Mouse (Mus musculus) spleen, adult 12 weeks (tissue): ENCODE results near the gene Naa11.

ENCODE experiments used
- DNase-seq: peaks from one replicate; pipeline ENCODE4 v3.0.0; 2022; ENCODE audit warnings: low spot score

The Naa11 gene

DNA sequence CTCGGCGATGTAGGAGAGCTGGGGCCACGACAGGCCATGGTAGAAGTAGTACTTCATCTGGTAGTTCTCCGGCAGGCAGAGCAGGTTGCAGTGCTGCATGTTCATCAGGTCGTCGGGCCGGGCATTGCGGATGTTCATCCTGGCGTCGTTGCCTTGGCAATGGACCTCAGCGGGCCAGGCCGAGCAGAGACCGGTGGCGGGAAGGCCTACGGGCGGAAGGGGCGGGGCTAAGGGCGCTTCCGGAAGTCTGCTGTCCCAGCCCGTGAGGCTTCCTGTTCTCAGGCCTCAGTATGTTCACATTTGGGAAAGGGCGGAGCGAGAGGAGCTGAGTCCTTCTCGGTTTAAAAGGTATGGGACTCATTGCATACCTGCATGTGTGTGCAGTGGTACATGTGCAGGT lies at the start of gene Naa11:
Gene Naa11 (minus strand): TSS at position 220 of the 400 bp plus-strand sequence.
- DNase-seq: no peak

DNA sequence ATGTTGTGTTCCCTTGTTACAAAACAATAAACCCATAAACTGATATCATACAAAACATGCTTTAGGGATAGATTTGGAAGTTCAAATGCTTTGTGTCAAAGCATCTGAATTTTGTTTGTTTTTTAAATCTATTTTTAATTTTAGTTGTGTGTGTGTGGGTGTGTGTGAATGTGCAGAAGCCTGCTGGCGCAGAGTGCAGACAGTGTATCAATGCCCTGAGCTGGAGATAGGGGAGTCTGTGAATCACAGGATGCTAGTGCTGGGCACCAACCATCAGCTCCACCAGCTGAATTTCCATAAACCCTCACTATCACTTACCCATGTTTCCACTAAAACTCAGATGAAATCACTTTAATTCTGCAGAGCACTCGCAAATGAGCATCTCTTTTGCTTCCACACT lies 40.3 kb upstream of the Naa11 start:
- no peak for DNase-seq

DNA sequence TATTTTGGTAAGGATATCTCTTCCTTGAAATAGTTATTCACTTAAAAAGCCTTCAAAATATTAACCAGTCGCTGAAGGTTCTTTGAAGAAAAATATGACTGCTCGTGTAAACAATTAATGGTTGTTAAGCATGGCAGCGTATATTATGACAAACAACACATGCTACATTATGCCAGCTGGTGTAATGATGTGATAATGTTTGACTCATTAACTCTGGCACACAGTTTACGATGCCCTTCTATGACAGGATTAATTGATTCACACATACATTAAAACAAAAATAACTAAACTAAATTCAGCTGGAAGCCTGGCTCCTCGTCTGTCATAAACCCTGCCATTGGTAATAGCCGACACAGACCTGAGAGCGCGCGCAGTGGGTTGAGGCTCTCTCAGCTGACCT lies 37.8 kb upstream of the Naa11 start:
- no peak for DNase-seq

DNA sequence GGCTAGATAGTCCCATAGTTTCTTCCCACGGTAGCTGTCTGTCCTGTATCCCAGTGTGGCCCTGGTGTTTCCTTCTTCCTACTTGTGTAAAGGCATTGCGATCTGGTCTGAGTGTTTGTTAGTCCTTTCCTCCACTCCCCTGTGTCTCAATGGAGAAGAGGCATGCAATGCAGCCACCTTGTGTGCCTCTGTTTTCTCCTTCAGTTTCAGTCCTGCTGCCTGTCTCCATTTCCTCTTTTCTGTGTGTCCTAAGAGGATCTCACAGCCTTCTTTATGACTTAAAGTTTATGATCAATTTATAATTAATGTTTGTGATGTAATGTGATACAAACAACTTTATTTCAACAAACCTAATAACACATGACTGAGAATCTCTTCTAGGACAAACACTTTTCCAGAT lies 29.5 kb upstream of the Naa11 start:
- no peak for DNase-seq

DNA sequence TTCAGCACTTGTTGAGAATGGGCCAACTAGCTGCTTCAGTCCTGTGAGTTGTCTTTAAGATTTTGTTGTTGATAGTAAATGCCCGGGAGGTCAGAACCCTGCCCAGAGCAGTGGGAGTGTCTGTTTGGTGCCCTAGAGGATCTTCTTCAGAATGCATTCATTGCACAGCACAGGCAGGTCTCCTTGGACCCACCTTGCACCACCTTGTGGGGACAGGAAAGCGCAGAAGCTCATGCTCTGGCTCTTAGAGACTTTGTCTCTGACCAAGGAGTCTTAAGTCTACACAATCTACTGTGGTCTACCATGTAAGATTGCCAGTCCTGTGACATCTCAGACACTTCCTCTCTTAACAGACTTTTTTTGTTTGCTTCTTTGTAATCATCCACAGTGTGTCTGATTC lies 25.0 kb upstream of the Naa11 start:
- DNase-seq: no peak

DNA sequence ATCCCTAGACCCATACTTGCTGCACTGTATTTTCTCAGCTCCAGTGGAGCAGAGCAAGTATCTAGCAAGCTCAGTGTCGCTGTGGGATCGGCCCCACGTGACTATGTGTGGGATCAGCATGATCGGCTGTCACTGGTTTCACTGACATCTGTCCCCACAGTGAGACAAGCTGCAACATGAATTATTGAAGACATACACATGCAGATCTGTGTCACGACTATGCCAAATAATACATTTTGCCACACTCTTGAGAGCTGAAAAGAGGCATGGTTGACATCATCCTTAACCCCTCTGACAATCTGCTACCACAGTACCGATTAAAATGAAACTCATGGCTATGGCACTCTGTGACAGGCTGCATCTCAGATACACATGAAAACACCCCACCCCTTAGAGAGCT lies 23.7 kb upstream of the Naa11 start:
- DNase-seq: no peak

DNA sequence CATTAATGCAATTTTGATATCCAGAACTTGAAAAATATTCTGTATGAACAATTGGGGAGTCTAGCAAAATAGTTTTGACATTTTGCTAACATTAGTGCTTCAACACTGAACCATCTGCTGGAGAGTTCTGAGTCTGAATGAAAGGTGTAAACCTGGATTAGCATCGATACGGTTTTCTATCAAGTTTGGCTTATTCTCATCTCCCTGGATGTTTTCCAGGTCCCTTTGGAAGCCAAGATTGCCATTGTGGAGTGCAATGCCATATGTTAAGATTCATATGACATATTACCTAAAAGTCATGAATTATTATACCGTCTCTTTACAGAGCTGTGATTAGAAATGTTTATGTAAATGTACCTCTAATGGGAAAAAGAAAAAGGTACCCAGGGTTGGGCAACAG lies 21.5 kb upstream of the Naa11 start:
- DNase-seq: no peak

DNA sequence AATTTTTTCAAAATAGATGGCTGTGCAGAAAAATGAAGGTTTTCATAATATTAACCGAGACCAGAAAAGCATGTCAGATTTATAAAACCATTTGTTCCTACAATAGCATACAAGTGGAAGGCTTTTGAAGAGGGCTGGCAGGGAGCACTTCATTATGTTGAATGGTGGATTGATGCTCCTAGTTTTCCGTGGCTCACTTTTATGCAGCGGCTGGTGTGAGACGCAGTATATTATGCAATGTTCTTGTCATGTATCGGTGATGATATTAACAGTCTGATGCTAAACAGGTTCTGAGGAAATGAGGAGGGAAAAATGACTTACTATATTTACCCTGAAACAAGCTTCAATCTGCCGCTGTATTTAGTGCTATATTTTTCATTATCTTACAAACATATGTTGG lies 18.0 kb upstream of the Naa11 start:
- DNase-seq: no peak

DNA sequence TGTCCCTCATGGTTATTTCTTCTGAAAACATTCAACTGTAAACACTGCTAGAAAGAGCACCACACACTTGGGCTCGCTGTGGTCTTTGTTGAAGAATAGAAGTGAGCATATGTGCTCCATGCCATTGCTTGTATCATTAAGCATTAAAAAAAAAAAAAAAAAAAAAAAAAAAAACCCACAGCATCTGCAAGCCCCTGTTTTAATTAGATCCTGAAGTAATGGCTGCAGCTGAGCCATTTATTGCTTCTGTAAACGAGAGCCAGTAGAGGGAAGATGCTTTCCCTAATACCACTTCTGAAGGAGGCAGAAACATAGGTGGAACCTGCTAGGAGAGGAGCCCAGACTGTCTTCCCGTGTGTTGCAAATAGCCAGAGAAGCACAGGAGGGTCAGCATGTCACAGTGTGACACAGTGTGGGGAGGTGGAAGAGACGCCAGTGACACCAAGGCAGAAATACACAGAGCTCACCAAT lies 17.1 kb upstream of the Naa11 start:
- no peak for DNase-seq

DNA sequence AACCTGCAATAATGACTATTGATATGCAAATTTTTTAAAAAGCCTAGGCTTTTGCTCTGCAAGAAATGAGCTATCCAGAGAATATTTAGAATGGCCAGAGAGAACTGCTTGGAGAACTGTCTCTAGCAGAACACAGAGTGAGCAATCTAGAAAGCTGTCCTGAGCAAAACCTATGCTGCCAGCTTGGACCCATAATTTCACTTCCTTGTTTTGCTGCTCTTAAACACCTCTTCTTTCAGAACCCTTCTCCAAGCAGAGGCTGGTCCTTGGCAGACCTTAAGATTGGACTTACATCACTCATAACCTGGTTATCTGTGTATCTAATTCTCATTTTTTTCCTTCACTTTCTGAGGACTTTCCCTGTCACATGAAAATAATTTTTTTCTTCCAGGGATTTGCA lies 8.9 kb upstream of the Naa11 start:
- DNase-seq: no peak

DNA sequence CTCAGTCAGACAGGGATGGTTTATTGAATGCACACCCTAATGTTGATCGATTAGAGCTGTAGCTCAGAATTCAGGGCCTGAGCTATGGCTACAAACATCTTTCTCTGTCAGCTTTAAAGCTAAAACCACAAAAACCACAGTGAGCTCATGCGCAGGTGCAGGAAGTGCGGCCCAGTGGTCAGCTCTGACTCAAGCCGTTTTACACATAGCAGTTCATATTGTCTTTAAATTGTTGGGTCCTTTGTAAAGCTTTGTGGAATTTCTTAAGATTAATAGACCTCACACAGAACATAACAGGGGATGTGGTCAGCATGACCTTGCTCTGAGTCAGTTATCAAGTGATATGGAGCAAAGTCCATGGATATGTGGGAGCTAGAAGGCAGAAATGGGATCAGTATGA lies 5.4 kb upstream of the Naa11 start:
- DNase-seq: no peak

DNA sequence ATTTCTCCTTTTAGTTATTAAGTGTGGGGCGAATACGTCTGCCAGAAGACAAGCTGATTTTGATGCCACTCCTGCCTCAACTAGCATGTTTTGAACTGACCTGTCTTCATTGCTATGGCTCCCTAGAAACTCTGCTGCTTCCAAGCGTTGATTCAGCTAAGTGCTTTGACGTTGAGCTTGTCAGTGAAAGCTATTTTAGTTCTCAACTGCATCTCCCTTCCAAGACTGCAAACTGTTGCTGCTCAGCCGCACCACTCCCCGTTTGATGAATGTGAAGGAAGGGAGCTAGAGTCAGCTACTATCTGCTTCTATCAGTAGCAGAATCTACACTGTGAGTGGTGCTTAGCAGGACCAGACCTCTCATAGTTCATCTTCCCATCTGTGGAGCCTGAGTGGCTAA lies 4.6 kb downstream of the Naa11 start:
- no peak for DNase-seq

DNA sequence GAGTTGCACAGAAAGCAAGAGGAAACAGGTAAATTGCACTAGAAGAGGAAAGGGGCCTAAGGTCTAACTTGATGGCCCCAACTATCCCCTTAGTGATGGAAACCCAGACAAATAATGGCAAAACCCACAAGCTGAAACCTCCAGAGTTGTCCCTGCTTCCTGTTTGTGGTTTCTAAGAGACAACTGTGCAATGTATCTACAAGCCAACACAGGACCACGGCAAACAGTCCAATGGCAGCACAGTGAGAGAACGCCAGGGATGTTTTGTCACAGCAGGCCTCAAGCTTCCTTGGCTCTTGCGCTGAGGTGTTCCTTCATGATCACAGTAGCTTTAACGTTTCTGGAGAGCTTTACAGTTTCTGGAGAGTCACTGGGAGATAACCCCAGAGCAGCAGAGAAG lies 7.8 kb downstream of the Naa11 start:
- no peak for DNase-seq

DNA sequence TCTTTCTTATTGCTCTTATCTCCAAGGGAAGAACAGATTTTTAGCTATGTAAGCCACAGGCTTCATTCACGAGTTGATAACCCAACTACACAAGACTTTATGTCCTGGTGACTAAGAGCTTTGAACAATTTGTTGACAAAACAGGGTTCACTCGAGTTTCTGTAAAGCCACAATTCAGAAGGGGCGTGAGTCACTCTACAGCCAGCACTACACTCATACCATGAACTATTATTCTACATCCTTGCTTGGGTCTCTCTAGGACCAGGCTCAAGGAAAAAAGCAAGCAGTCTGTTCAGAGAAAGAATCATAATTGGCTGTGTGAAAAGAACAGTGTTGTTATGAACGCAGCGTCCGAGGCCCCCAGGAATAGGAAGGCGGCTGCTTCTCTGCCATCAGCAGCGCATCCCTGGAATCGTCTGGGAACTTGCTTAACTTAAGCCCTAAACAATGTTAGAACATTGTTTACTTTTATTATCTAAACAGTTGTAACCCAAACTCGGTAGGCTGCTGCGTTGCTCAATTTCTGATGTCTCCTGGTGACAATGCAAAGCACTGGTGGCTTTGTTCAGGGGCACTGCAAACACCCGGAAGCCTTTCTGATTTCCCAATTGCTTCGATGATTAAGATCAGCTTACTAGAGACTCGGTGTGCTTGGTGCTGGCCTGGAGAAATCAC lies 9.5 kb downstream of the Naa11 start:
- DNase-seq: no peak

DNA sequence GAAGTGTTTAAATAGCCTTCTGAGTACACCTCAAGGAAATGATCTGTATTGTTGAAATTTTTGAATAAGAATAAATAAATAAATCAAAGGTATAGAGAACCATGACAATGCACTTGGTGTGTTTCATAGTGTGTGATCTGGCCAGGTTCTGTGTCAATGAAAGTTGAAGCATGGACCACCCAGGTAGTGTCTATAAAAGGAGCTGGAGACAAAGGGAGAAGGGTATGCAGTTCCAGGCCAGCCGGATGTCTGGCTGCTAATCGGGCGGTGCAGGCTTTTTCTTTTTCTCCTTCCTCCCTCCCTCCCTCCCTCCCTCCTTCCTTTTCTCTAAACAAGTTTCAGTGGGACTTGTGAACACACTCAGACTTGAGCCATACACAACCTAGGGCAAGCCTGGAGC lies 12.2 kb downstream of the Naa11 start:
- DNase-seq: no peak

DNA sequence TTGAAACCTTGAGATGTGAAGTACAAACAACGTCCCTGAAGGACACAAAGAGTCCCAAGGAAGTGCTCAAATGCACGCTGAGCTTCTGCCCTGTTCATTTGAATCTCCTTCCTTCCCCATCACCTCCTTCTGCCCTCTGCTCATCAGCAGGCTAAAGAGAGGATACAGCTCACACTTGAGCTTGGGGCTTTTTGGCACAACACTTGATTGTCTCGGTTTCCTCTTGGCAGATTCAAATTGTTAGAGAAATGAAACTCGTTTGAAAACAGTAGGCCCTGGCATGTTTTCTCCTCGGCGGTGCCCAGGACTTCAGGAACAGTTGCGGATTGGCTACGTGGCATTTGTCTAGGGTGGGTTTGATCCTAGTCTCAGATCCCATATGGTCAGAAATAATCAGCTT lies 27.4 kb downstream of the Naa11 start:
- DNase-seq: no peak

DNA sequence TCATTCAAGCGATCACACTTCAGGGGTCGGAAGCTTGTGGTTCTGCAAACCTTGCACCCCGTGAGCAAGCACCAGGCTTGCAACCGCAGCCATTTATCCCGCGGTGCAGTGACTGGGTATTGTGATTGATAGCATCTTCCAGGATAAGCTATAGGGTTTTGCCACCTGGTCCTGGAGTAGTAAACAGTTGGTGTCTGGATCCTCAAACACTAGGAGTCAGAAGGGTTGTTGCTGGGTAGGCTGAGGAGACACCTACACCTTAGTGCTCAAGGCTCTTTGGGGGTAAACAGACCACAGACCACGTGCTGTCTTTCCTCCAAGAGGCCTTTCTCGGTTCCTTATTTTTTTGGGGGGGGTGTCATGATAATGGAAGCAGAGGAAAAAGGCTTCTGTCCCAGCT lies 27.9 kb downstream of the Naa11 start:
- DNase-seq: no peak

DNA sequence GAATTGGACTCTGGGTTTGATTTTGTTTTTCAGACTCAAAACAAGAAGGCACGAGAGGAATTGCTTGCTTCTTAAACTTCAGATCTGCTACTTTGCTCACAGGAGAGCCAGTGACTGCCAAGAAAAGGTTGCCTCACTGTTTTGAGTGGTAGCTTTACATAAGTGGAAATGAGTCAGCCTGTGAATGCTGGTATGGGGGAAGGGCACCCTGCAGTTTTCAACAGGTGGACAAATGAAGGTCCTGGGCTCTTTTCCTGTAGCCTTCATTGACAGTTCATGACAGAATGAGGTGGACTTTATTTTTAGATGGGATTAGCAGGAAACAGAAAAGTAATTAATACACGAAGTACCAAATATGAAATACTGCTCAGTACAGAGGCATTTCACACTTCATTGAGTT lies 29.6 kb downstream of the Naa11 start:
- no peak for DNase-seq

DNA sequence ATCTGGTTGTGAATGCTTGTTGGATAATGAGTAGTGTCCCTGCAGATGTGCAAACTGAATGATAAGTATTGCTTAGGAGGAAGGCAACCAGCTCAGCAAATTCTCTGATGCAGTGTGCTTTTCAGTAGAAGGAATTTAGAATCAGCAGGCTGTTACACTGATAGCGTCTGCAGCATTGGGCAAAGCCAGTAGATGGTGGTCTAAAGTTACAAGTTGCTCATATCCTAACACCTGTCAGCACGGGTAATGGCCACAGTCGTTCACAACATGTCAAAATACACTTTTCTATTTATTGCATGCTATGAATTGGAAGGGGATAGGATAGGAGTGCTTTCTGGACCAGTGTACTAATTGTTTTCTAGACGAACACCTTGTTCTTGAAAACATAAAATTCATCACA lies 33.1 kb downstream of the Naa11 start:
- no peak for DNase-seq

DNA sequence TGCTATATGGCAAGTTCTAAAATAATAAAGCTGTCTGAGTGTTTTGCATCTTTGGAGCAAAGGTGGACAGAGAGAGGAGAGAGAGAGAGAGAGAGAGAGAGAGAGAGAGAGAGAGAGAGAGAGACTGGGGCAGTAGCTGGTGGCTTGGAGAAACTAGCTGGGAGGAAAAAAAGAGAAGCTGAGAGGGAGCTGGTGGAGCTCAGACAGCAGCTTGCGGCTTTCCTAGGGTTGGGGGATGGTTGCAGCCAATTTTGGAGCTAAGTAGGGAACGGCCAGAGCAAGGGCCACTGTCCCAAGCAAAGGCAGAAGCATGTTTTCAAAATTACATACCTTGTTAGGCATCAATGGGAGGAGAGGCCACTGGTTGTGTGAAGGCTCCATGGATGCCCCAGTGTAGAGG lies 36.0 kb downstream of the Naa11 start:
- DNase-seq: no peak

DNA sequence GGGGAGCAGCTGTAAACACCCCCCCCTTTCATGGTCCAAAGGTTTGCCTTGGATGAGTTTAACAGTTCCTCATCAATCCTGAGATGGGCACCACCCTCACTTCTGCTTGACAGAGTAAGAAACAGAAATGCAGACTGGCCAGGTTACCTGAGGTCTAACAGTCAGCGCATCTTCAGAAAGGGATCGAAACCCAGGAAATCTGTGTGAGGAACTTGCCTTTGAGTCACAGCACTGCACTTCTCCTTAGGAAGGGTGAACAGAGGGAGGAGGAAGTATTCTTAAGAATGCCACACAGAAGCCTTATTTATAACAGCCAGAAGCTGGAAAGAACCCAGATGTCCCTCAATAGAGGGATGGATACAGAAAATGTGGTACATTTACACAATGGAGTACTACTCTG lies 37.0 kb downstream of the Naa11 start:
- no peak for DNase-seq

DNA sequence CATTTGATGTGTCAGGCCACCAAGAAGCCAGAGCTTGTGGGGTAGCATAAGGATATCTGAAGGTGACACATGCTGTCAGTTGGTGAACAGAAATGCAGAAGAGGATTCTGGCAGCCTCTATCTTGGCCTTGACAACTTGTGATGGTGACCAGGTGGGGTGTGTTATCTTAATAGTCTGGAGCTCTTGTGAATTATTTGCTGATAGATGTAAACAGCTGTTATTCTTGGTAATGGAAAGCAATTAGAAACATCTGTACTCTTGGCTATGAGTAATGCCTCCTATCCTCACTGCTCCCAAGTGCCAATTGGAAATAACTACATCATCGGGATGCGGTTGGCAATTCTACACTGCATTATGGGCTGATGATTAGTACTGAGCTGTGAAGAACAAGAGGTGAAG lies 43.4 kb downstream of the Naa11 start:
- DNase-seq: no peak

DNA sequence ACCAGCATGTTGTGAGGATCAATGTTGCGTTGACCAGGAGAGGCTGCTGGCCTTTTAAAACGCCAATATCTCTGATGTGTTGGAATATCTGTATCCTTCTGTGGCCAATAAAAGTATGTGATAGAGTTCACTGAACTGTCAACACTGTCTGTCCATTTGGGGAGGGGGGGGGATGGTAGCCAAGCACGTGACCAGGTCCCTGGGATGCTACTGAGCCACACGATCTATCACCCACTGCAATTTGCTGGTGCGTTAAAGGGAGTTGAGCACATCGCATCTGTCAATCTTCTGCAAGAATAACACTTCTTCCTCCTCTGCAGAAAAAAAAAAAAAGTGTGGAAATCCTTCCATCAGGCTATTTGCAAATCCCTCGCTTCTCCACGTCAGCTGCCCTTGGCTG lies 43.9 kb downstream of the Naa11 start:
- DNase-seq: no peak

DNA sequence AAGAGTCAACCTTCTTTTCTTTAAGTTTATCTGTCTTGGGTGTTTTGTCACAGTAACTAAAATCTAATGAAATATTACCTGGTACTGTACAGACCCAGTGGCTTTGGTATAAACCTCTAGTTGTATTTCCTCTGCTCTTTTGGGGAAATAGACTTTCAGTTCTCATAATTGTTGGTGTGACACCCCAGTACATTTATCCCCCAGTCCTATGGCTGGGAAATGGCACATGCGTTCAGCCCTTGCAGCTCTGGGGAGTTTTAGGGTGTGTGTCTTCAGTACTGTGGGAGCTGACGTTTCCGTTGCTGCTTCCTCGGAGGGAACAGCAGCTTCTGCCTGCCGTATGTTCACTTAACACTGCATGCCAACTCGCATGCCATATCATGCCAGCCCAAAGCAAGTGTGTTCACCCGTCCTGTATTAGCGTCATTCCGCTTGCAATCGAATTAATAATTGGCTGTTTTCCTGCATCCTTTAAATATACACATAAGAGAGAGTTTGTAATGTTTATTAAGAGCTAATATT lies 46.4 kb downstream of the Naa11 start:
- no peak for DNase-seq

DNA sequence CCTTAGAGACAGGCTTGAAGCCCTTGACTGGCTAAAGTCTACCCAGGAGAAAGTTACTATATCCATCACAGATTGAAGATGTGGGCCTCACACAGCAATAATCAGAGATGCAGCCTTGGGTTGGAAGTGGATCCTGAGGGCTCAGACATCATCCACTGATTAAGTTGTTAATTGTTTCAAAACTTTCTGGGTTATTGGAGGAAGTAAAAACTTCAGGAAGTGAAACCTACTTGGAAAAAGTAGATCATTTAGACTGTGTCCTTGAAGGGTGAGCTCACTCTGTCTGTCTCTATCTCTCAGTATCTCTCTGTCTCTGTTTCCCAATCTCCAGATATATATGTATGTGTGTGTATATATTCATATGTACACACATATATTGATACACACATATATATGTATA lies 47.0 kb downstream of the Naa11 start:
- DNase-seq: no peak
